Mouse (Mus musculus) bone marrow macrophage, adult 2 months (primary cell): ENCODE results near the gene Cyfip2. TPM values are rescaled to one million over a fixed set of nuclear protein-coding genes. Genes with fewer than 3 reads are reported as not detected.

Experiments used
- H3K27ac ChIP-seq: 2 replicates; pipeline ENCODE4 v1.5.1; 2012; ENCODE audit warnings: low read depth, low read length; ENCODE audit not compliant: insufficient read depth
- H3K4me1 ChIP-seq: 2 replicates; pipeline ENCODE4 v1.6.1; 2012; ENCODE audit warnings: low read length; ENCODE audit not compliant: control insufficient read depth, insufficient read depth
- H3K4me3 ChIP-seq: 2 replicates; pipeline ENCODE4 v1.5.1; 2012; ENCODE audit warnings: mild to moderate bottlenecking, low read length, moderate library complexity; ENCODE audit not compliant: insufficient read depth
- CTCF ChIP-seq: IDR thresholded peaks from 2 replicates; pipeline ENCODE4 v1.5.1; 2012; ENCODE audit warnings: low read depth, mild to moderate bottlenecking, low read length, moderate library complexity
- POLR2A ChIP-seq: IDR thresholded peaks from 2 replicates; pipeline ENCODE4 v1.6.1; 2012; ENCODE audit warnings: mild to moderate bottlenecking, low read depth, low read length, borderline replicate concordance
- polyA plus RNA-seq: library from polyadenylated mRNA; stranded (reverse); fragments of >200 nt; gene quantifications from 2 replicates; pipeline ENCODE4 v1.2.4, GENCODE M21; 2012; ENCODE audit not compliant: missing spikeins, insufficient read depth, insufficient read length

Gene Cyfip2
- polyA plus RNA-seq, 1 experiment: 11.4 TPM

DNA sequence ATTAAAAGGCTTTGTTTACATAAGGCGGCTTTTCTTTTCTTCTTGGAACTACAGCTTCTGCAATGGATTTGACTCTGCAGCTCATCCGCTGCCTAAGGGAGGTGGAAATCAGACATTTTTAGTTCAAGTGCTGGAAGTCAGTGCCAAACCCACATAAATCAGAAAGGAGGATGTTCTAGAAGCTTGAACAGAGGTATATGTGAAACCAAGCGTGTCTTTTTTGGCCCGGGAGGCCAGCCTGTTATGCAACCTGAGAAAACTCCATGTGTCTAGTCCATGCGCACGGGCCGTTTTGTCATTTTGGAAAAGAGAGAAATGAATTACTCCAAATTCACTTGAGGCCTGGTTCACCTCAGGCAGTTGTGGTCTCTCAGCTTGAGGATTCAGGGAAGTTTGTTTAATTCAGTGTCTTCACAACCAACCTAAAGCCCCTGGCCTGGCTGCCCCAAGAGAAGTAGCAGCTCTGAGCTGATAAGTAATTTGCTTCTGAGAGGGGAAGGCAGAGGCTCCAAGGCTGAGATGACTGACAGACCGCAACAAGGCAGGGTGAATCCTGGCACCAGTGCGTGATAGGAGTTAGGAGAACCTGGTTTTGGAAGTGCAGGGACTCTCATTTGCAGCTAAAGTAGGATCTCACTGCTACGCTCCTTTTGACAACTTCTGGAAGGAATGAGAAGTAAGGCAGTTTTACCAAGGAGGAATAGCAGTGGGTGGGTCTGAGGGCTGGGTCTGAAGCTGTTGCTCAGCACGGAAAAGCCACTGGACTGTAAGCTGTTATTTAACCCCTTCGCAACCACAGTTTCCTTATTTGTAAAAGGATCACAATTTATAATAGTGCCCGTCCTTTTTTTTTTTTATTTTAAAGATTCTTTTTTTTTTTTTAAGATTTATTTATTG is 13.5 kb downstream of the Cyfip2 start:
- H3K27ac ChIP-seq: no peak overlapping the region
- TF ChIP-seq POLR2A (no peak), CTCF (no peak)
- no peak overlapping the region for H3K4me3 ChIP-seq
- H3K4me1 ChIP-seq: peaks cover 7% of the 10 kb centered on the region

DNA sequence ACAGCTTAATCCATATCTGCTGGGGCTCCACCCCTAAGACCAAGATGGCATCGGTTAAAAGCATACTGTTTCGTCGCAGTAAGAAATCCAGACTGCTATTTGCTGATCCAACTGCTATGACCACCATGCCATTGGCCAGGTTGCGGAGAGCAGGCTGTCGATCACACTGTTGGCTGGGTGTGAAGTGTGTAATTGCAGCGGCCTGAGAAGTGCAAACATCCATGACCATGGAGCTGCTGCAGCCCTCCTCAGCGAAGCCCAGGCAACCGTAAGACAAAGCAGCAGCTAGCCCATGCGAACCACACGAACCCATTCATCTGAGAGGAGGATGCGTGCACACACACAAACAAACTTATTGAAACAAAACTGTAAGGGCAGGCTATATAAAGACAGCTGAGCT is 18.3 kb downstream of the Cyfip2 start:
- no peak for TF ChIP-seq POLR2A
- no peak for TF ChIP-seq CTCF
- Histone ChIP-seq H3K4me3 (no peak overlapping the region), H3K4me1 (peaks cover 4% of the 10 kb centered on the region; the same call in 1 of the 2 replicates), H3K27ac (no peak overlapping the region)

DNA sequence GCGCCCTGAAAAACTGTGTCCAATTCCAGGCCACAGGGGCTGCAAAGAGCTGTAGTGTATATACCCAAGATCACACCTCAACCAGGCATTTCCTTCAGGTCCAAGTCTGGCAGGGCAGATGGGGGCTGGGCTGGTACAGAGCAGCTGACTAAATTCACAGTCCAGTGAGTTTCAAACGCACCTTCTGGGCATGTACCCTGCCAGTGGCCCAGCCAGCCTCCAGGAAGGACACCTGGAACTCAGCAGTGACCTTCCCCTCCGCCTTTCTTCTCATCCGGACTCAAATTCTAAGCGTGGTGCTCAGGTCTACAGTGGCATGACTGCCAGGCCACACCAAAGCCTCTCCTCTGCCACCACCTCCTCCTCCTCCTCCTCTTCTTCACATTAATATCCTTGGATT is 19.2 kb downstream of the Cyfip2 start:
- no peak overlapping the region for H3K4me3 ChIP-seq
- H3K27ac ChIP-seq: no peak overlapping the region
- no peaks in the 10 kb centered on the region for H3K4me1 ChIP-seq
- TF ChIP-seq CTCF (no peak), POLR2A (no peak)

DNA sequence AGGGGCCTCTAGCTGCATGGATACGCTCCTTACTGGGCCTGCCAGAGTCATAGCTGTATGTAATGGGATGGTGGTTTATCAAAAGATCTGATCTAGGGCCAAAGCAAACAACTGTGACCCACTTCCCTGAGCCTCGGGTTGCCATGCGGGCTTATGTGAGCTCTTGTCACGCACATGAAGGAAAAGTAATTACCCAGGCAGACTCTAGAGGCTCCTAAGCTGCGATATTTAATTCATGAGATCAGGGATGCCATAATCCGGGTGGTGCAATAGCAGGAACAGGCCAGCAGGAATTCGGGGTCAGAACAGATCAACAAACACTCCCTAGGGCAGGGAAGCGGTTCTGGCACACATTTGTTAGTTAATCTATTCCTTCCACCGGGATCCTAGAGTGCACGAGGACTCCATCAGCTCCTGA is 21.7 kb downstream of the Cyfip2 start:
- peaks cover 8% of the 10 kb centered on the region for H3K4me1 ChIP-seq
- TF ChIP-seq CTCF: no peak
- no peak for TF ChIP-seq POLR2A
- no peak overlapping the region for H3K4me3 ChIP-seq
- no peak overlapping the region for H3K27ac ChIP-seq

DNA sequence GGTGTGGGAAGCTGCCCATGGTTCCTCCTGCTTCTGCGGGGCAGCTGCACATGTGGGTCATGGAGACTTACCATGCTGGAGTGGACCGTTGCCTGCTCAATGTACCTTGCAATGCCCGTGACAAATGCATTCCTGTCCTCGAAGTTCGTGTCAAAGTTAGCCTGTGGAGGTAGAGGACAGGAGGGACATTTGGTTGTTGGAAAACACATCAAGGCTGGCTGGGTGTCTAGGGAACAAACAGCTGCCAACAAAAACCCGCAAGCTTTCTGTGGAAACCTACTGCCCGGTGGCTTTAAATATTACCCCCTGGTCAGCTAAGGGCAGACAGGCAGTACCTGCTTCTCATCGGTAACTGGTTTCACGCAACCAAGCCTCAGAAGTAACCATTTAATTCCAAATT is 23.1 kb downstream of the Cyfip2 start:
- no peak overlapping the region for H3K4me3 ChIP-seq
- peaks cover 10% of the 10 kb centered on the region for H3K4me1 ChIP-seq
- H3K27ac ChIP-seq: no peak overlapping the region
- TF ChIP-seq CTCF (no peak), POLR2A (no peak)

DNA sequence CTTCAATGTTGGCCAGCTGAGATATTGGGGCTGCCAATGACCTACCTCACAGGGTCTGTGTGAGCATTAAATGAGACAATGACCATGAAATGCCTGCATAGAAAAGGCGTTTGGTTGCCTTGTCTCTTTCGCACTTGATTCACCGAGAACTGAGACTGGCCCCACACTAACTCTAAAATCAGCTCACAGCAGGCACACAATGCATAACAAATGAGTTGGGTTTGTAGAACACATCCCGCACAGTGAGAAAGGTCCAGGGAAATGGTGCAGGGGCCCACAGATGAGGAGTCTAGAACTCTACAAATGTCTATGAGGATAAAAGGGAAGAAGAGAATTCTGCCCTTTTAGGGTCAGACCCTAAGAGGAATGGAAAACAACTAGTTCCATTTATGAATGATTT is 23.6 kb downstream of the Cyfip2 start:
- H3K27ac ChIP-seq: no peak overlapping the region
- TF ChIP-seq CTCF (no peak), POLR2A (no peak)
- peaks cover 10% of the 10 kb centered on the region for H3K4me1 ChIP-seq
- H3K4me3 ChIP-seq: no peak overlapping the region

DNA sequence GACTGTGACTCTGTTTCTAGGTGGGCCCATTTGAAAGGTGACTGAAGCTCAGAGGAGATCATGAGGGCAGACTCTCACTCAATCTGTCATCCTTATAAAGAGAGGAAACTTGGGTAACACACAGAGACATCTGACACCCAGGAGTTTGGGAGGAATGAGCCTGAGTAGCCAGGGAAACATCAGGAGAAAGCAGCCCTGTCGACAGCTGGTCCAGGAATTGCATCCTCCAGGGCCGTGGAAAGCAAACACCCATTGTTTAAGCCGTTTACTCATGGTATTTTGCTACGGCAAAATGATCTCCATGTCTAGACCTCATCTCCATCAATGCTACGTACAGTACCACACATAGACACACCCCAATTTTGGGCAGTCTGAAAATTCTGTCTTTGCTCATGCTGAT is 24.6 kb downstream of the Cyfip2 start:
- TF ChIP-seq CTCF: no peak
- TF ChIP-seq POLR2A: no peak
- H3K4me1 ChIP-seq: peaks cover 14% of the 10 kb centered on the region
- H3K27ac ChIP-seq: no peak overlapping the region
- no peak overlapping the region for H3K4me3 ChIP-seq

DNA sequence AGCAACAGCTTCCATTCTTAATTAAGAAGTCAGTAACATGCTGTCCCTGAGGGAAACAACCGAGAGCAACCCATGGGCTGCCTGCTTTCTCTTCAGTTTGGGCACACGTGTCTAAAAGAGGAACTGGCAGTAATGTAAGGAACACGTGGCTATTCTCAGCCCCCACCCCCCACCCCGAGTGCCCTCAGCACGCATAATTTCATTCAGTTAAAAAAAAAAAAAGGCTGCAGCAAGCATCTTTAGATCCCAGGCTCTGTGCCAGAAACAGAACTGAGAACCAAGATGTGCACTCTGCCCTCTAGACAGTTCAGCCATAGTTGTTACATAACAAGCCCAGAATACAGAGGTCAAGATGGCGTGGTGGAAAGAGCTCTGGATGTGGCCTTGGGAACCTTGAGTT is 25.9 kb downstream of the Cyfip2 start:
- Histone ChIP-seq H3K4me1 (peaks cover 24% of the 10 kb centered on the region), H3K27ac (peak overlapping the region; percentile 43; the same call in 1 of the 2 replicates), H3K4me3 (no peak overlapping the region)
- TF ChIP-seq POLR2A: no peak
- TF ChIP-seq CTCF: no peak

DNA sequence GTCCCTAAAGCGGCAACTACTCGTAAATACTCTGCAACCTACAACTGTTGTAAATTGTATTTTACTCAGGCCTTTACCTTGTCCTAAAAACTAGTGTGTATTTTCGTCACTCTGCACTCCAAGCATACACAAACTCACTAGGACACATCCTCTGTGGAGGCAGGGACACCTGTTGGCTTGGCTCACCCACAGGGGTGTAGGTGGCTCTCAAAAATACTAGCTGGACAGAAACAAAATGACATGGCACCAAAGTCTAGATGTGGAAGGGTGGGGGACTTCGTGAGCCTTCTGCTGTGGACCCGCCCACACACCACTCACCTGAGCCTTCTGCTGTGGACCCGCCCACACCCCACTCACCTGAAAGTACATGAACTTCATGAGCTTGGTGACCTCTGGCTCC is 28.9 kb downstream of the Cyfip2 start:
- Histone ChIP-seq H3K4me1 (peaks cover 30% of the 10 kb centered on the region), H3K4me3 (no peak overlapping the region), H3K27ac (no peak overlapping the region)
- no peak for TF ChIP-seq CTCF
- no peak for TF ChIP-seq POLR2A

DNA sequence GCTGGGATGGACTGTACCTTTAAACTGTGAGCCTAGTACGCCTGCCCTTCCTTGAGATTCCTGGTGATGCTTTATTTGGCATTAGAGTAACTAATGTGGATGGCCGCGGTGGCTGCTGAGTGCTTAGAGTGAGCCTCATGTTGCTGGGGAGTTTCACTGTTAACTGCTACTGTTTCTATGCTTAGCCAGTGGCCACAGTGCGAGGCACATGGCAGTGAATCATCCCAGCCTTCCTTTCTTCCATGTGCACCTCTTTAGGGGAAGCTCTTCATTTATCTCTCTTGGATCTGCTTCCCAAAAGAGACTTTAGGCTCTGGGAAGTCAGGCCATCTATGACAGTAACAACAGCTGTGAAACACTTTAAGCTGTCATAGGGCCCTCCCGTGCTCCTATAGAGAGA is 30.0 kb downstream of the Cyfip2 start:
- H3K4me1 ChIP-seq: peaks cover 30% of the 10 kb centered on the region
- TF ChIP-seq POLR2A: no peak
- no peak for TF ChIP-seq CTCF
- no peak overlapping the region for H3K4me3 ChIP-seq
- H3K27ac ChIP-seq: peak overlapping the region; percentile 42

DNA sequence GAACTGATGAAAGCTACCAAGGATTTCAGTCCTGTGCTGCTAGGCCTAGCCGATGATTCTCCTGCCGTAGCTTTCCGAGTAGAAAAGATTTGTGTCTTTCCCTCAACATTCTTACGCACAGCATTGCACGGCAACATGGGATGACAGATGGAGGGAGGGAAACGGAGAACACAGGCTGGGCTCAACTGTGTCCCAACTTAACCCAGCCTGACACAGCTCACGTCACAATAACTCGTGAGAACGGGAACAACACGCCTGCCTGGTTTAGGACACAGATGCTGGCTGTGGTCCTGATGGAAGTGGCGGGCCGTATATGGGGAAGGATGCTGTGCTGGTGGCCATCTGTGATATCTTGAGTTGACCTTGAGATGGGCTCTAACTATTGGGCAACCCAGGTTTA is 34.0 kb downstream of the Cyfip2 start:
- no peak overlapping the region for H3K27ac ChIP-seq
- TF ChIP-seq CTCF (no peak), POLR2A (no peak)
- no peak overlapping the region for H3K4me3 ChIP-seq
- H3K4me1 ChIP-seq: peaks cover 20% of the 10 kb centered on the region
